Mouse (Mus musculus) testis, postnatal 10 days (tissue): ENCODE results near the gene Ufsp2.

Source experiments
- DNase-seq: peaks from one replicate; pipeline ENCODE4 v3.0.0; 2021; ENCODE audit warnings: low spot score

Ufsp2 gene

DNA sequence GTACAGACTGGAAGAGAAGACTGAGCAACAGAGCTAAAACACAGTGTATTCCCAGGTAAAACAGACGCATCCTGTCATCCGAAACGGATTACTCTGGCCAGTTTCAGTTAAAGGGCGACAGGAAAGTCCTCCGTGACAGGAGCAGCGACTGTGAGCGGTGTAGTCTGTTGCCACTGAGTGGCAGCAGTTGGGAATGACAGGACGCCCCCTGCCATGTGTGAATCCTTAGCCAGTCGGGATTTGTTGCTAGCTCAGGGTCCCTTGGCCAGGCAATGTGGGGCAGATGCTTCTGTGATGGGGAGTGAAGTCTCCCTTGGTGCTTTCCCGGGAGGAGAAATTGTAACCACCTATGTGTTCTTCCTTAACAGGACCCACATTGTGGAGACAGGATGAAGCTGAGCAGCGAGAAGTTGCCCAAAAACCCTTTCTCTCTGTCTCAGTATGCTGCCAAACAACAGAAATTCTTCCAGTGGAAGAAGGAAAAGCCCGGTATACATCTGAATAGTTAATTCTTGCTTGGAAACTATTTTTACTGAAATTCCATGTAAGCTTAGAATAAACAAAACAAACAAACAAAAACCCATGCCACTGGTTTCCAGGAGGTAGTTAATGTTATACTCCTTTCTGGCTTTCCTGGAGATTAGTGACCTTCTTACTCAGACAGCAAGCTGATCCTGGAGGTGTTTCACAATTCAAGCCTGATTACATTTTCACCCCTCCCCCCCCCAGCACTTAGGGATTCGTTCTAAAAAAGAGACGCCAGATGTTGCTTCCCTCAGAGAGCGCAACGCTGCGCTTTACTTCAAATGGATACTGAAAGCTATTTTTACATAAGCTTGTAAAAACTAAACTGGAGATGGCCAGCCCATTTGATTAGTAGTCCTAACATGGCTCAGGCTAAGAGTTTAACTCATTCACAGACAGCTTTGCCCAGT, 35.7 kb downstream of the Ufsp2 start:
- no peak for DNase-seq

DNA sequence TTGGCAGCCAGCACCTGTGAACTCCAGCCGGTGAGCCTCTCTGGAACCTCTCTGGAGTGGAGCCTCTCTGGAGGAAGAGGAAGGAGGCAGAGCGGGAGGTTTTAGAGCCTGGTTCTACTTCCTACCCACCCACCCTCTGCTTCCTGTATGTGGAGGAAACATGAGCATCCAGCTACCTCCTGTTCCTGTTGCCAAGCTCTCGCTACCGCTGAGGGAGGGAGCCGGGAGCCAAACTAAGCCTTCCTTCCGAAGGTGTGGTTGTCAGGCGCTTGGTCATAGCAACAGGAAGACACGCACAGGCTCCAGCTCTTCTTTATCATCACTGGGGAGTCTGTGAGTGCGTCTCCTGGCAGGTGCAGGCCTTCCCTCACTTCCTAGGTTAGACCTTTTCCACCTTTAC, 46.9 kb downstream of the Ufsp2 start:
- no peak for DNase-seq

DNA sequence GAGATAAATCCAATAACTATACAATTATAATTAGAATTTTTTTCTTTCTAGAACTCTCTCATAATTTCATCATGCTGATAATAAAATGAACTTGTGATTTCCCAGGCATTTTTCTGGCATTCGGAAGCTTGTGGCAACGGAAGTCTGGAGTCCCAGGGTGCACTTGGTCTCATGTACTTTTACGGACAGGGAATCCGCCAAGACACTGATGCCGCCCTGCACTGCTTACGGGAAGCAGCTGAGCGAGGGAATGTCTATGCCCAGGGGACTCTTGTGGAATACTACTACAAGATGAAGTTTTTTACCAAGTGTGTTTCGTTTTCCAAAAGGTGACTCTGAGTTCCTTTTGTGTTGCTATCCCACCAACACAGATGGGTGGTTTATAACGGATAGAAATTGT, 47.4 kb downstream of the Ufsp2 start:
- no peak for DNase-seq

DNA sequence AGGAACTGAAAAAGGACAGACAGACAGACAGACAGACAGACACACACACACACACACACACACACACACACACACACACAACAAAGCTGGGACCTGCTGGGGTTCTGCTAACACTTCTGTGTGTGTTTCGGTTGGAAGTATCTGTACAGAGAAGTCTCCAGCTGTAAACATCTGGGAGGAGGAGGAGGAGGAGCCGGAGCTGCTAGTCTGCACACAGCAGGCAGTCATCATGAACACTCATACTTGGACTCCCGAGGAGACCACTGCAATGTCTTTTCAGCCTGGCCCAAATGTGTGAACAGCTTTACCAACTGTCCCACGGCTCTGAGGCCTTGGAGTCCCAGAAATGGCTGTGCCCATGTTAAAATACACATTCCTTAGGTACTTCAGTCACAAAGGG, 49.1 kb downstream of the Ufsp2 start:
- no peak for DNase-seq

DNA sequence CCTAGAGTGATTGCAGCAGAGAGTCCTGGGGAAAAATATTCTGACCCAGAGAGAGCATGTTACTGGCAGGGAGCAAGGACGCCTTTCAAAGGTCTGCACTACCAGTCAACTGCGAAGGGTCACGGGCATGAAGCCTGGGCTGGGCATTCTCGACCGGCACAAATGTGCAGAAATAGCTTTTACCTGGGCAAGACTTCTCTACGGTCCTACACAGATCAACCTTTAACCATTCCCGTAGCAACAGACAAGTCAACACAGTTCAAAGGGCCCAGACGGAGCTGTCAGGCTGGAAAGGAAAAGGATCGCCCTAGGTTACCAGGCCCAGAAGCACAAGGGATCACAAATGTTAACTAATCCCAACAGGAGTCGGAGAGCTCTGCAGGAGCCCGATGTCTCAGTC, 60.9 kb downstream of the Ufsp2 start:
- no peak for DNase-seq

DNA sequence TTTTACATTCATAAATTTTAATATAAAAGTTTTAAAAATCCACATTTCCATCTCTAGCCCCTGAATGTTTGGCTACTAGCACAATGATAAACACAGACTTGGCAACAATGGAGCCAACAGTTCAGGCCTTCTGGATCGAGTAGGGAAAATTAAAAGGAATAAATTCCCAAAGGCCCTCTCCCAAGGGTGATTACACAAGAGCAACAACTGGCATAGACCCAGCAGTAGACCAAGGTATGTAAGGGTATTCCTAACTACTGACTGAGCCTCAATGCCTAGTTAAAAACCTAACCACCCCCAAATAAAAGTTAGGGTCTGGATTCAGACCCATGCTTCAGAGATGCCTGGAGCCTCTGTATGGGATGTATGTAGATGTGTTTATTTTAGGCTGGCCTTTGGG, 64.3 kb downstream of the Ufsp2 start:
- DNase-seq, result no peak

DNA sequence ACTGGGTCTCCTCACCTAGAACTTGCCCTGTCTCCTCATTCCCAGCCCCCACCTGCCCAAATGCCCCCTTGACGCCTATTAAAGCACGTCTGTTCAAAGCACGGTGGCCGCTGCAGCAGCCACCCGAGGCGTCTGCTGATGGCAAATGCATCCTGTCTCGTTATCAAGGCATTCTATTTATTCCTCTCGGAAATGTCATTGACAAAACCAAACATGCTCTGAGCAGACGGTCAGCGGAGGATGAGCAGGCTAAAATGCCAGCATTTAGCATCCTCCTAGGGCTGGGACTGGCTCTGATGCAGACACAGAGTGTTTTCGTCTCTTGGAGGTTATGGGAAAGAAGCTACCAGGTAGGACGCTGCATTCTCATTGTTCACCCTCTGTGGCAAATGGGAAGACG, 64.9 kb downstream of the Ufsp2 start:
- no peak for DNase-seq
